Mouse (Mus musculus): Measurements from ENCODE around the gene Cd101. TPM values are rescaled to one million over a fixed set of nuclear protein-coding genes. Genes with fewer than 3 reads are reported as not detected.

Gene Cd101
- polyA plus RNA-seq, 1 experiment from 2014 or later, result not detected

- Histone ChIP-seq H3K27ac (ENCODE audit: low read length) (no peak overlapping the region), H3K4me2 (ENCODE audit: low read length) (no peak overlapping the region), H3K9me3 (replicated peaks; ENCODE audit: control insufficient read depth, low read length, poor library complexity, severe bottlenecking) (no peaks in the 10 kb centered on the region), H3K4me1 (ENCODE audit: control insufficient read depth, insufficient read depth, low read length) (peaks cover 9% of the 10 kb centered on the region), H3K4me3 (ENCODE audit: low read depth, low read length) (no peak overlapping the region), H3K27me3 (ENCODE audit: control insufficient read depth, insufficient read depth, low read depth, low read length) (no peaks in the 10 kb centered on the region), H3K9ac (ENCODE audit: low read depth, low read length) (no peak overlapping the region), H3K36me3 (ENCODE audit: control insufficient read depth, insufficient read depth, low read length) (no peaks in the 10 kb centered on the region)
- 78% methylated on average over 8 of the region's 8 CpGs for whole genome bisulfite sequencing
- no peak for ATAC-seq
These were observed 50.1 kb downstream of the Cd101 start for GRCm38 (mm10) chr3:100979290-100979689.

GRCm38 (mm10) chr3:100973906-100974305, 55.5 kb downstream of the Cd101 start:
- 0% methylated on average over 1 of the region's 1 CpGs for WGBS

GRCm38 (mm10) chr3:100969176-100969917, 60.0 kb downstream of the Cd101 start, which contains the start of gene Ttf2:
TSS of gene Ttf2 (minus strand) at chr3:100969663.
- H3K4me1 ChIP-seq (ENCODE audit: control insufficient read depth, insufficient read depth, low read length), result peaks cover 4% of the 10 kb centered on the region; the same call in 1 of the 2 replicates
- H3K9ac ChIP-seq (ENCODE audit: low read depth, low read length), result peak within 1 kb of the TSS; percentile 54
- H3K9me3 ChIP-seq (replicated peaks; ENCODE audit: control insufficient read depth, low read length, poor library complexity, severe bottlenecking), result no peaks in the 10 kb centered on the region
- no peaks in the 10 kb centered on the region for H3K27me3 ChIP-seq (ENCODE audit: control insufficient read depth, insufficient read depth, low read depth, low read length)
- no peaks in the 10 kb centered on the region for H3K36me3 ChIP-seq (ENCODE audit: control insufficient read depth, insufficient read depth, low read length)
- H3K27ac ChIP-seq (ENCODE audit: low read length), result no peak within 1 kb of the TSS
- ATAC-seq, result peak; percentile 97
- under 1% methylated on average over 40 of the region's 40 CpGs for WGBS
- H3K4me2 ChIP-seq (ENCODE audit: low read length), result peak within 1 kb of the TSS; percentile 84
- H3K4me3 ChIP-seq (ENCODE audit: low read depth, low read length), result peak within 1 kb of the TSS; percentile 51

More at GRCm38 (mm10) chr3:100973906-100974305, 55.5 kb downstream of the Cd101 start:
- Histone ChIP-seq H3K9ac (ENCODE audit: low read depth, low read length) (no peak overlapping the region), H3K36me3 (ENCODE audit: control insufficient read depth, insufficient read depth, low read length) (no peaks in the 10 kb centered on the region), H3K4me1 (ENCODE audit: control insufficient read depth, insufficient read depth, low read length) (peaks cover 13% of the 10 kb centered on the region), H3K27ac (ENCODE audit: low read length) (no peak overlapping the region), H3K4me2 (ENCODE audit: low read length) (no peak overlapping the region), H3K4me3 (ENCODE audit: low read depth, low read length) (no peak overlapping the region), H3K9me3 (replicated peaks; ENCODE audit: control insufficient read depth, low read length, poor library complexity, severe bottlenecking) (no peaks in the 10 kb centered on the region), H3K27me3 (ENCODE audit: control insufficient read depth, insufficient read depth, low read depth, low read length) (no peaks in the 10 kb centered on the region)
- ATAC-seq, result no peak

- no peak overlapping the region for H3K9ac ChIP-seq (ENCODE audit: low read depth, low read length)
These were observed 65.4 kb downstream of the Cd101 start for GRCm38 (mm10) chr3:100963849-100964542.

GRCm38 (mm10) chr3:100961501-100961900, 67.9 kb downstream of the Cd101 start:
- H3K4me2 ChIP-seq (ENCODE audit: low read length), result no peak overlapping the region
- no peak overlapping the region for H3K27ac ChIP-seq (ENCODE audit: low read length)
- H3K4me1 ChIP-seq (ENCODE audit: control insufficient read depth, insufficient read depth, low read length), result no peaks in the 10 kb centered on the region
- no peak overlapping the region for H3K9ac ChIP-seq (ENCODE audit: low read depth, low read length)
- H3K9me3 ChIP-seq (replicated peaks; ENCODE audit: control insufficient read depth, low read length, poor library complexity, severe bottlenecking), result no peaks in the 10 kb centered on the region
- 87% methylated on average over 7 of the region's 7 CpGs for WGBS
- no peak overlapping the region for H3K4me3 ChIP-seq (ENCODE audit: low read depth, low read length)
- no peaks in the 10 kb centered on the region for H3K36me3 ChIP-seq (ENCODE audit: control insufficient read depth, insufficient read depth, low read length)
- H3K27me3 ChIP-seq (ENCODE audit: control insufficient read depth, insufficient read depth, low read depth, low read length), result no peaks in the 10 kb centered on the region
- ATAC-seq, result no peak

More at GRCm38 (mm10) chr3:100963849-100964542, 65.4 kb downstream of the Cd101 start:
- no peak overlapping the region for H3K4me2 ChIP-seq (ENCODE audit: low read length)
- peak; percentile 59 for ATAC-seq
- H3K27me3 ChIP-seq (ENCODE audit: control insufficient read depth, insufficient read depth, low read depth, low read length), result no peaks in the 10 kb centered on the region
- H3K4me3 ChIP-seq (ENCODE audit: low read depth, low read length), result no peak overlapping the region
- WGBS, result 84% methylated on average over 14 of the region's 14 CpGs
- H3K36me3 ChIP-seq (ENCODE audit: control insufficient read depth, insufficient read depth, low read length), result no peaks in the 10 kb centered on the region
- H3K4me1 ChIP-seq (ENCODE audit: control insufficient read depth, insufficient read depth, low read length), result no peaks in the 10 kb centered on the region
- H3K27ac ChIP-seq (ENCODE audit: low read length), result no peak overlapping the region
- H3K9me3 ChIP-seq (replicated peaks; ENCODE audit: control insufficient read depth, low read length, poor library complexity, severe bottlenecking), result no peaks in the 10 kb centered on the region

- Histone ChIP-seq H3K9ac (ENCODE audit: low read depth, low read length) (no peak overlapping the region), H3K4me3 (ENCODE audit: low read depth, low read length) (no peak overlapping the region), H3K4me1 (ENCODE audit: control insufficient read depth, insufficient read depth, low read length) (no peaks in the 10 kb centered on the region), H3K36me3 (ENCODE audit: control insufficient read depth, insufficient read depth, low read length) (no peaks in the 10 kb centered on the region), H3K27me3 (ENCODE audit: control insufficient read depth, insufficient read depth, low read depth, low read length) (no peaks in the 10 kb centered on the region), H3K4me2 (ENCODE audit: low read length) (no peak overlapping the region), H3K27ac (ENCODE audit: low read length) (no peak overlapping the region), H3K9me3 (replicated peaks; ENCODE audit: control insufficient read depth, low read length, poor library complexity, severe bottlenecking) (no peaks in the 10 kb centered on the region)
- 77% methylated on average over 5 of the region's 5 CpGs for WGBS
- ATAC-seq, result no peak
These were observed 68.3 kb downstream of the Cd101 start for GRCm38 (mm10) chr3:100961007-100961406.

GRCm38 (mm10) chr3:100954616-100955015, 74.7 kb downstream of the Cd101 start:
- no peaks in the 10 kb centered on the region for H3K4me1 ChIP-seq (ENCODE audit: control insufficient read depth, insufficient read depth, low read length)
- H3K9ac ChIP-seq (ENCODE audit: low read depth, low read length), result no peak overlapping the region
- no peaks in the 10 kb centered on the region for H3K36me3 ChIP-seq (ENCODE audit: control insufficient read depth, insufficient read depth, low read length)
- ATAC-seq, result no peak
- no peaks in the 10 kb centered on the region for H3K27me3 ChIP-seq (ENCODE audit: control insufficient read depth, insufficient read depth, low read depth, low read length)
- H3K9me3 ChIP-seq (replicated peaks; ENCODE audit: control insufficient read depth, low read length, poor library complexity, severe bottlenecking), result no peaks in the 10 kb centered on the region
- H3K4me3 ChIP-seq (ENCODE audit: low read depth, low read length), result no peak overlapping the region
- H3K27ac ChIP-seq (ENCODE audit: low read length), result no peak overlapping the region
- no peak overlapping the region for H3K4me2 ChIP-seq (ENCODE audit: low read length)

- no peak for ATAC-seq
- no peaks in the 10 kb centered on the region for H3K36me3 ChIP-seq (ENCODE audit: control insufficient read depth, insufficient read depth, low read length)
These were observed 77.8 kb downstream of the Cd101 start for GRCm38 (mm10) chr3:100951531-100951930.

GRCm38 (mm10) chr3:100947286-100947685, 82.1 kb downstream of the Cd101 start:
- Histone ChIP-seq H3K27me3 (ENCODE audit: control insufficient read depth, insufficient read depth, low read depth, low read length) (no peaks in the 10 kb centered on the region), H3K4me2 (ENCODE audit: low read length) (no peak overlapping the region), H3K9me3 (replicated peaks; ENCODE audit: control insufficient read depth, low read length, poor library complexity, severe bottlenecking) (no peaks in the 10 kb centered on the region), H3K36me3 (ENCODE audit: control insufficient read depth, insufficient read depth, low read length) (no peaks in the 10 kb centered on the region), H3K27ac (ENCODE audit: low read length) (no peak overlapping the region), H3K9ac (ENCODE audit: low read depth, low read length) (no peak overlapping the region), H3K4me3 (ENCODE audit: low read depth, low read length) (no peak overlapping the region), H3K4me1 (ENCODE audit: control insufficient read depth, insufficient read depth, low read length) (no peaks in the 10 kb centered on the region)
- 94% methylated on average over 8 of the region's 8 CpGs for WGBS
- no peak for ATAC-seq

More at GRCm38 (mm10) chr3:100951531-100951930, 77.8 kb downstream of the Cd101 start:
- no peak overlapping the region for H3K4me2 ChIP-seq (ENCODE audit: low read length)
- no peak overlapping the region for H3K9ac ChIP-seq (ENCODE audit: low read depth, low read length)
- no peak overlapping the region for H3K4me3 ChIP-seq (ENCODE audit: low read depth, low read length)
- no peak overlapping the region for H3K27ac ChIP-seq (ENCODE audit: low read length)
- WGBS, result 88% methylated on average over 4 of the region's 4 CpGs
- no peaks in the 10 kb centered on the region for H3K4me1 ChIP-seq (ENCODE audit: control insufficient read depth, insufficient read depth, low read length)
- H3K27me3 ChIP-seq (ENCODE audit: control insufficient read depth, insufficient read depth, low read depth, low read length), result no peaks in the 10 kb centered on the region
- no peaks in the 10 kb centered on the region for H3K9me3 ChIP-seq (replicated peaks; ENCODE audit: control insufficient read depth, low read length, poor library complexity, severe bottlenecking)
